Mouse (Mus musculus) T-helper 17 cell (primary cell): ENCODE data around the gene Brsk2.

Experiments
- in situ Hi-C, 2 experiments: fragments of 300-600 bp; cut with MboI, MseI; formaldehyde crosslinking; loops; 1 replicate in 1 of 2; 2 replicates in 1 of 2; pipeline ENCODE4 v1.15.1; 2025; ENCODE audit warnings: high pct_unique_total_duplicates in 2 of 2

Gene Brsk2

DNA sequence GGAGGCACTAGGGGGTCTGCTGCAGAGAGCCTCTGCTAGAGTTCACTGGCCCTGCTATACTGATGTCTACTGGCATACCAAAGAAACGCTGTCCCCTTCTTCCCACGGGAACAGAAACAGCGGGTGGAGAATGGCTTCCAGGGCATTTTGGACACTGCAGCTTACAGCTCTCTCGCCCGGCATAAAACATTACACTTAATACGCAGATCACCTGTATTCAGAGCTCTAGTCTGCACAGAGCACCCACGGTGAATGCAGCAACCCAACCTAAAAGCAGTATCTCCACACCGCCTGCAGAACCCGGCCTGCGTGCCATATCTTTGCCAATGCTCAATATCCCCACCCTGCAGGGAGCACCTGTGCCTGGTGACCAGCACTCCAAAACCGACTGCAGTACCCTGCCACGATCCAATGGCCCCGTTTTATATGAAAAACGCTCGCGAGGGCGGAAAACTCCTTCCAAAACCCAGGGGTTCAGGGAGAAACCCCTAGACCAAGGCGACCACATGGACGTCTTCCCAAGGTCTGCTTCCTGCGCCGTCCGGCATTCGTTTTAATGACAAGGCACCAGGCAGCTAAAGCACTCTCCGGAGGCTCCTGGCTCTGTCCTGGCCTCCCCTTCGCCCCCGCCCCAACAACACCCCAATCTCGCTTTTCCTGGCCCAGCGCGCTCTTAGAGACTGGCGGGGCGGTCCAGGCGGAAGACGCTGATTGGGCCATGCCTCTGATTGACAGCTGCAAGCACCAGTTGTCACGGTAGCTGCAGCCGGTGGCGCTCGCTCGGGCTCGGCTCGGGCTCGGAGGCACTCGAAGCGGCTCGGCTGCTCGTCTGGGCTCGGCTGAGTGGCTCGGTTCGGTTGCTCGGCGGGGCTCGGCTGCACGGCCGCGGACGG is at the start of gene Brsk2:
Brsk2 (plus strand) TSS at position 846 of the 893 bp plus-strand sequence.
- in situ Hi-C loops = no loop called here

GRCm38 (mm10) chr7:141901825-141902224 is 47.7 kb upstream of the Brsk2 start:
- in situ Hi-C loops = loop anchor here in 1 of 2 experiments (5.0 kb wide), 3 partner anchors 325 to 490 kb away; partner anchors contain the start of genes Polr2l and Tspan4

- in situ Hi-C loops = loop anchor here in 1 of 2 experiments (5.0 kb wide), 3 partner anchors 325 to 490 kb away; partner anchors contain the start of genes Polr2l and Tspan4
These were observed 47.3 kb upstream of the Brsk2 start for GRCm38 (mm10) chr7:141902269-141902729.

DNA sequence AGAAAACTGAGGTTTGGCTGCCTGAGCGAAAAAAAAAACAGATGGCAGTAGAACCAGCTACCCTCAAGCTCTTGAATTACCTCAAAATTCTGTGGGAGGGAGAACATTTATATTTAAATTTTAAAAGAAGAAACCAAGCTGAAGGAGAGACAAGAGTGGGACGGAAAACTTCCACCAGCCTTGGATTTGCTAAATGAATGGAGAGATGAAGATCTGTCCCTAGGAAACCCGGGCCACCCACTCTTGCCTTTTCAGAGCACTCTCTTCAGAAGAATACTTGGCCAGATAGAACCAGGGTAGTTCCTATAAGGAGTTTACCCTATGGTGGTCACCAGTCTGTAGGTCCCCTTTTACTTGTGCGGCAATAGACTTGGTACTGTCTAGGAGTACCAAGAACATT is 46.8 kb upstream of the Brsk2 start:
- in situ Hi-C loops = loop anchor here in 1 of 2 experiments (5.0 kb wide), 3 partner anchors 325 to 490 kb away; partner anchors contain the start of genes Polr2l and Tspan4

DNA sequence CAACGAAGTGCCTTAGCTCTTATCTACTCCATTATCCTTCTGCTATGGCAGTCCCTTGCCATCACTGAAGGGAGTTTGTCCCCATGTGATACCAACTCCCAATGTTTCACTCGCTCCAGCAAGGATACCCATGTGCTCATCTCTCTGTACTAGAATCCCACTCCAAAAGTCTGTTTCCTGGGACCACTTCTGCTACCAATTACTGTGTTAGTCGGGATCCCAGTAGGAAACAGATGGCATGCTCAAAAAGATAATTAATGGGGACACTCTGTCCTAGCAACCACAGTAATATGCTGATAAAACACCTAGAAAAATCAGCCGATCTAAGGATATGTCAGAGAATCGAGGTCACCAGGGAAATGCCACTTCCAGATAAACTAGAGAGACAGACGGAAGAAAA is 41.0 kb upstream of the Brsk2 start:
- in situ Hi-C loops = no loop called here

GRCm38 (mm10) chr7:141911305-141911704 is 38.2 kb upstream of the Brsk2 start:
- in situ Hi-C loops = no loop called here

DNA sequence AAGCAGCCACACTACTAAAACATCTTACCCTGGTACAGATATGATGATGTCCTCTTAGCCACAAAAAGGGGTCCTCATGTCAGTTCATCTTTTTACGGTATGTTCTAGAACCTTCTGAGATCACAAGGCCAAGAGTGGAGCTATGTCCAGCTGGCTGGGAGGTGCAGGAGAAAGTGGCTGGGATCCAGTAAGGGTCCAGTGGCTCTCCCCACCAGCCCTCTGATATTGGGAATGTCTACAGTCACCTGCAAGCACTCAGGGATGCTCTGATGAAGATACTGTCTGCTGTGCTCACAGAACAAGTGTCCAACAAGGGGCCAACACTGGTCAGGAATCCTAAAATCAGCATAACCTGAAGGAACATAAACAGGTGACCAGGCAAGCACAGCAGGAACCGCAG is 31.1 kb upstream of the Brsk2 start, which contains the start of gene Tollip:
Tollip (minus strand) TSS at position 101 of the 400 bp plus-strand sequence.
- in situ Hi-C loops = no loop called here

- in situ Hi-C loops = loop anchor here (5.0 kb wide), 1 partner anchor 167 kb away; no protein-coding TSS in a partner anchor
These were observed 25.4 kb upstream of the Brsk2 start for GRCm38 (mm10) chr7:141924121-141924520.

DNA sequence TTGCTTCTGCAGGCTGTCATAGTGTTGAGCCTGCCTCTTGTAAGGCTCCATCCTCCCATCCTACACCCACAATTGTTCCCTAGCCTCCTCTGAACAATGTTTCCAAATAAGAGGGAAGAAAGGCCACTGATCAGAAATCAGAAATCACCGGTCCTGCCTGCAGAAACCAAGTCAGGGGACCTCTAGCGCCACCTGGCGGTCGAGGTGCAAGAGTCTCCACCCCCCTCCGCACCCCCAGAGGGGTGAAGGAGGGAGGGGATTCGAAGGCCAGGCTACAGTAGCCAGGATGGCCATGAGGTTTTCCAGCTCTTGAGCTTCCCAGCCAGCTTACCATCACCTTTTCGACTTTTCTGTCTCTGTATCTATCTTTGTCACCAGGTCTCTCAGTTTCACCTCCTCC is 24.6 kb upstream of the Brsk2 start:
- in situ Hi-C loops = loop anchor here (5.0 kb wide), 1 partner anchor 168 kb away; no protein-coding TSS in a partner anchor

GRCm38 (mm10) chr7:141928642-141929041 is 20.9 kb upstream of the Brsk2 start:
- in situ Hi-C loops = no loop called here

DNA sequence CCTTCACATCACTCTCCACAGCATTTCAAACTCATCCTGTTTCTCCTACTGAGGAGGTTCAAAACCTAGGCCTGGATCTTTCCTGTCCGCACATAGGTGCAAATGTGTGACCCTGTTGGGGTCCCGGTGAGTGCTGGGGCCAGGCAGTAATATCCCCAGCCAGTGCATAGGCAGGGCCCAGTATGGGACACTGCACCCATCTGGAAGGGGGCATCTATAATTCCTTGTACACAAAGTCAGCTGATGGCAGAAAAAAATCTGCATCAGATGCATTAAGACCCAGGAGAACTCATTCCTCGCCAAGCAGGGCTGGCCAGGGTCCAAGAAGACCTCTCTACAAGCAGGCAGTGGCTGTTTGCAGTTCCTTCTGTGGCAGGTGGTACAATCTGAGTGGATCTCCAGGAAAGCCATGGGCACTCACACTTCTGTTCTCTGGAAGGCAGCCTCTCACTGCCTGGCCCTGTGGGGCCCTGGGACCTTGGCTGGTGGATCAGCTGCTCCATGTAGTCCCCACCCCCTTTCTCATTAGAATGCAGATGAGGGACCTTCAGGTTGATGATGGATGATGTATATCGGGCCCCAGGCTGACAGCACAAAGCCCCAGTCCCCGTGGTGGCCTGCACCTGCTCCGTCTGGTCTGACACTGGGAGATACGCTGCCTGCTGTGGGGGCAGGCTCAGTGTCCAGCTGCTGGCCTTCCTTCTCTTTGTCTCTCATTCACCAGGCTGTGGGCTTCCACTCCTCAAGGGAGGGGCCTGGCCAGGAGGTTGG is 15.2 kb upstream of the Brsk2 start:
- in situ Hi-C loops = no loop called here

DNA sequence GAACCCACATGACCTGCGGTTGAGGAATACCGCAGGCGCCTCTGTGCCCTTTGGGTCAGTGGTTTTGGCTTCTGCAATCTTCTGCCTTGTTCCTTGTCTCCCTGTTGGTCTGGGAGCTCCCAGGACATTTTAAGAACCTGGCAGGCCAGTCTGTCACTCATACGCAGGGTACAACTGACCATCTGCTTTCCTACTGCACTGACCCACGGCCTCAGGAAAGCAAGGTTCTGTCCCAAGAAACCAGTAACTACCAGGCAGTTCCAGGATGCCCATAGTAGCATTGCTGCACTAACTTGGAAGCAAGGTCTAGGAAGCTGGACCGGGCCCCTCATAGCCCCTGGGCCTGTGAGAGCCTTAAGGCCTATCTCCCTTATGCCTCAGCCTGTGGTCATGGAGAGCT is 14.6 kb upstream of the Brsk2 start:
- in situ Hi-C loops = no loop called here

- in situ Hi-C loops = no loop called here
These were observed 6.1 kb upstream of the Brsk2 start for GRCm38 (mm10) chr7:141943444-141943843.

GRCm38 (mm10) chr7:141945927-141946326 is 3.6 kb upstream of the Brsk2 start:
- in situ Hi-C loops = no loop called here

GRCm38 (mm10) chr7:141947512-141947911 is 2.0 kb upstream of the Brsk2 start:
- in situ Hi-C loops = no loop called here

DNA sequence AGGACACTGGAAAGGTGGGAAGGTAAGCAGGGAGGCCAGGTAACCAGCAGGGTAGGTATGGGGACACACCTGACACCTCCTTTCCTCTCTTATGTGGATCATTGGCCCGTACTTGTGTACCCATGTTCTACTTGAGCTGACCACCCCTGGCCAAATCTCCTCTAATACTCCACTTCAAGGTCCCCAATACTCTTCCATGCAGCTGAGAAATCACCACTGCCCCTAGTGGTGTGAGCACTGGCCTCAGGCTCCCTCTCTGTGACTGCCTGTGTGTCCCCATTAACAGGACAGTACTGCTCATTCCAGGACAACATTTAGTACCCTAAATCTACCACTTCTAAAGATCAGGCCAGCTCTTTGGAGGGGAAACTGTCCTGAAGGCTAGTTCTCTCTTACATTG is 1.5 kb upstream of the Brsk2 start:
- in situ Hi-C loops = no loop called here

DNA sequence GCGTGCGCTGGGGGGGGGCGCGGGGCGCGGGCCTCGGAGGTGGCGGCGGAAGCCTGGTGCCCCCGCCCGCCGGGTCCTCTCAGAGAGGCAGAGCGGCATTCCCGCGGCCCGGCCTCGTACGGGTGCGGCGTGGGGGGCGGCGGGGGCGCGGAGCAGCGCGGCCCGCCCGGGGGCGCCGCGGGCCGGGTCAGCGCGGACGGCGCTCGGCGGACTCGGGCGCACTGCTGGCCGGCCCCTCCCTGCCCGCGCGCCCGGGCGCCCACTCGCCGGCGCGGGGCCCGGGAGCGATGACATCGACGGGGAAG is 200 bp downstream of the Brsk2 start:
- in situ Hi-C loops = no loop called here

GRCm38 (mm10) chr7:141950104-141951013 is 808 bp downstream of the Brsk2 start:
- in situ Hi-C loops = no loop called here

DNA sequence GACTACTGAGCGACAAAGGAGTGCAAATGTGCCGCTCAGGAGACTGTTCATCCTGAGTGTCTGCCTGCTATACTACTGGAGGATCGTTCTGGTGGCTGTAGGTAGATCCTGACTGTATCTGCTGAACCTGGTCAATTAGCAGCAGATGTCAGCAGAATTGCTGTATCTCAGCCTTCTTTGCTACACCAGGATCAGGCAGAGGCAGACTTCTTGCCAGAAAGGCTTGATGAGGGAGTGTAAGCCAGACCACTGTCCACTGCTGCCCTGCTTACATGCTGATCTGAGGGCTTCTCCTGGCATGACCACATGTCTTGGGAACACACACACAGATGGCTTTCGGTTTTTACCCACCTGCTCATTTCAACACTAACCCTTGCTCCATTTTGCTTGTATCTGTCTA is 2.3 kb downstream of the Brsk2 start:
- in situ Hi-C loops = no loop called here

- in situ Hi-C loops = no loop called here
These were observed 3.4 kb downstream of the Brsk2 start for GRCm38 (mm10) chr7:141952920-141953319.

DNA sequence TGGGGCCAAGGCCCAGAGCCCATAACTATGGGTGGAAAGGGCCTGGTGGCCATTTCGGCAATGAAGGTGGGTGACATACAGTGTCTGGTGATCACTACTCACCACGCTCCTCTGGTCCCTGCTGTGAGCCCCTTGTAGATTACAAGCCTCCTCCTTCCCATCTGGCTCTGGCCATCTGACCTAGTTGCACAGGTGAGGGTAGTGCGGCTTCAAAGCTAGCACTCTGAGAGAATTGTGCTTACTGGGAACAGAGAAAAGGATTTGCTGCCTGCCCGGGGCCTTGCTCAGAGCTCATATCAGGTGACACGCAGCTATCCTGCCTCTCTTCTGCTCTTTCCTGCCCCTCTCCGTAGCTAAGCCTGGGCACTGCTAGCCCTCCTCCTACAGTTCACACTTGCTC is 4.1 kb downstream of the Brsk2 start:
- in situ Hi-C loops = no loop called here
